Mouse (Mus musculus) heart, adult 18-20 months (tissue): ENCODE measurements around the gene Trpm4. TPM values are rescaled to one million over a fixed set of nuclear protein-coding genes. Genes with fewer than 3 reads are reported as not detected.

Experiments
- DNase-seq, 2 experiments: peaks; one replicate each; pipeline ENCODE4 v3.0.0; 2021 to 2022; ENCODE audit warnings: mixed read lengths in 1 of 2
- total RNA-seq, 2 experiments: library from RNA; stranded (reverse); gene quantifications; 2 replicates each; pipeline ENCODE4 v1.2.3; 2021

Gene Trpm4
- total RNA-seq, 2 experiments from 2014 or later: 20.0 to 27.9 TPM

DNA sequence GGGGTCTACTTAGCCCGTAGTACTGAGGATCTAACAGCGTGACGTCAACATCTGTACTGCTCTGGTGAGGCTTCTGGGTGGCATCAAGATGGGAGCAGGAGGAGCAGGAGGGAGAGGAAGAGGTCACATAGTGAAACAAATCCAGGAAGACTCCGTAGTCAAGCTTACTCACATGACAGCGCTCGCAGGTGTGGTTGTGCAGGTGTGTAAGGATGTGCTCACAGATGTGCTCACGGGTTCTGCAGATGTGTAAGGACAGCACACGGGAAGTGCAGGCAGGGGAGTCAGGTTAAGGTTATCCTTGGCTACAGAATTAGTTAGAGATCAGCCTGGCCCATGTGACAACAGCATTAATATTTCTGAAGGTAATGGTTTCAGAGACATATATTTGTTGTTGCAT is 79.8 kb downstream of the Trpm4 start:
- DNase-seq: no peak

Other genes with a start within 250 kb of the Trpm4 start
- 10 to 100 TPM; 20.0 to 20.7 TPM for gene Rcn3, start 241.6 kb downstream of the Trpm4 start, total RNA-seq
- 10 to 100 TPM; 60.3 to 66.8 TPM for gene Fcgrt, start 229.9 kb downstream of the Trpm4 start, total RNA-seq
- gene Rps11, start 209.3 kb downstream of the Trpm4 start, total RNA-seq: 100 to 1,000 TPM; 512 to 646 TPM
- 100 to 1,000 TPM; 714 to 715 TPM for gene Rpl13a, start 205.0 kb downstream of the Trpm4 start, total RNA-seq
- gene Gm45713, start 197.5 kb downstream of the Trpm4 start, total RNA-seq: under 1 TPM; 0.26 to 0.47 TPM
- gene Flt3l, start 197.3 kb downstream of the Trpm4 start, total RNA-seq: 1 to 10 TPM; 2.7 to 5.3 TPM
- gene Pih1d1, start 179.5 kb downstream of the Trpm4 start, total RNA-seq: 10 to 100 TPM; 35.5 to 42.7 TPM
- 10 to 100 TPM; 21.5 to 26.8 TPM for gene Aldh16a1, start 179.2 kb downstream of the Trpm4 start, total RNA-seq
- 10 to 100 TPM; 29.7 to 32.4 TPM for gene Slc17a7, start 169.8 kb downstream of the Trpm4 start, total RNA-seq
- not detected for gene Gfy, start 154.2 kb downstream of the Trpm4 start, total RNA-seq
- gene Pth2, start 152.8 kb downstream of the Trpm4 start, total RNA-seq: not detected
- gene Ccdc155, start 128.9 kb downstream of the Trpm4 start, total RNA-seq: under 1 TPM in 1 of 2 experiments, not detected in 1; 0.46 TPM
- not detected for gene Dkkl1, start 121.6 kb downstream of the Trpm4 start, total RNA-seq
- 1 to 10 TPM; 6.4 to 7.7 TPM for gene Tead2, start 118.0 kb downstream of the Trpm4 start, total RNA-seq
- gene Cd37, start 94.7 kb downstream of the Trpm4 start, total RNA-seq: 10 to 100 TPM in 1 of 2 experiments, 1 to 10 TPM in 1; 2.6 to 12.8 TPM
- not detected for gene Slc6a16, start 92.7 kb downstream of the Trpm4 start, total RNA-seq
- not detected for gene Slc6a21, start 56.3 kb downstream of the Trpm4 start, total RNA-seq
- gene Hrc, start 1.5 kb upstream of the Trpm4 start, total RNA-seq: 100 to 1,000 TPM; 954 to 975 TPM
- under 1 TPM in 1 of 2 experiments, not detected in 1; 0.33 TPM for gene Ppfia3, start 33.2 kb upstream of the Trpm4 start, total RNA-seq
- 1 to 10 TPM; 1.7 to 2.3 TPM for gene Lin7b, start 36.8 kb upstream of the Trpm4 start, total RNA-seq
- gene Snrnp70, start 62.0 kb upstream of the Trpm4 start, total RNA-seq: 10 to 100 TPM; 81.1 to 85.7 TPM
- 1 to 10 TPM; 6.1 to 7.4 TPM for gene Kcna7, start 71.9 kb upstream of the Trpm4 start, total RNA-seq
- gene Ntf5, start 79.9 kb upstream of the Trpm4 start, total RNA-seq: under 1 TPM; 0.25 to 0.28 TPM
- not detected for gene Lhb, start 87.0 kb upstream of the Trpm4 start, total RNA-seq
- 100 to 1,000 TPM in 1 of 2 experiments, 10 to 100 TPM in 1; 99.2 to 105 TPM for gene Gys1, start 101.1 kb upstream of the Trpm4 start, total RNA-seq
- 10 to 100 TPM; 25.2 to 26.5 TPM for gene Ruvbl2, start 104.3 kb upstream of the Trpm4 start, total RNA-seq
- gene Ftl1, start 126.1 kb upstream of the Trpm4 start, total RNA-seq: 100 to 1,000 TPM; 287 to 382 TPM
- gene Bax, start 133.1 kb upstream of the Trpm4 start, total RNA-seq: 10 to 100 TPM; 23.4 to 24.1 TPM
- gene Tulp2, start 148.1 kb upstream of the Trpm4 start, total RNA-seq: not detected
- gene Gm45808, start 153.0 kb upstream of the Trpm4 start, total RNA-seq: 10 to 100 TPM in 1 of 2 experiments, 1 to 10 TPM in 1; 8.7 to 12.3 TPM
- 10 to 100 TPM in 1 of 2 experiments, 1 to 10 TPM in 1; 7.9 to 13.1 TPM for gene Dhdh, start 155.0 kb upstream of the Trpm4 start, total RNA-seq
- gene Nucb1, start 176.6 kb upstream of the Trpm4 start, total RNA-seq: 100 to 1,000 TPM; 129 to 143 TPM
- 10 to 100 TPM; 31.6 to 33.7 TPM for gene Ppp1r15a, start 192.5 kb upstream of the Trpm4 start, total RNA-seq
- 1 to 10 TPM; 2.0 to 2.5 TPM for gene Plekha4, start 192.6 kb upstream of the Trpm4 start, total RNA-seq
- gene Hsd17b14, start 221.1 kb upstream of the Trpm4 start, total RNA-seq: under 1 TPM in 1 of 2 experiments, not detected in 1; 0.41 TPM
- gene Bcat2, start 236.4 kb upstream of the Trpm4 start, total RNA-seq: 100 to 1,000 TPM; 225 to 264 TPM